Mouse (Mus musculus): Measurements from ENCODE around the gene Lama2. TPM values are rescaled to one million over a fixed set of nuclear protein-coding genes. Genes with fewer than 3 reads are reported as not detected.

The Lama2 gene
- total RNA-seq, 1 experiment from 2014 or later: not detected

DNA sequence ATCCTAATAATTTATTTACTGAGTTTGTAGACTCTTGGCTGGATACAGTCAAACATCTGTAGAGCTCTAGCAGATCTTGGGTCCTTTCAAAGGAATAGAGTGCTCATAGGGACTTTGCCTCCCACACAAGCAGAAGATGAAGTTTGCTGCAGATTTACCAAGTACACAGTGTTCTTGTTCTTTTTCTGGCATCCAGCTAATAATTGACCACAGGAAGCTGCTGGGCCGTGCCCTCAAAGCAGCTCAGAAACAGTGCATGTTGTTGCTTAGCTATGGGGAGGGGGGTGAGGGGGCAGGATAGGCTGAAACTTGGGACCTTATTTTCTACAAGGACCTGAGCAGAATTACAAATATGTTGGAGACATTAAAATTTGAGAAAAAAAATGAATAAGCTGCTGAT is 232.0 kb downstream of the Lama2 start:
- no peak for ATAC-seq (replicated peaks; ENCODE audit: low read depth, poor library complexity, severe bottlenecking)

DNA sequence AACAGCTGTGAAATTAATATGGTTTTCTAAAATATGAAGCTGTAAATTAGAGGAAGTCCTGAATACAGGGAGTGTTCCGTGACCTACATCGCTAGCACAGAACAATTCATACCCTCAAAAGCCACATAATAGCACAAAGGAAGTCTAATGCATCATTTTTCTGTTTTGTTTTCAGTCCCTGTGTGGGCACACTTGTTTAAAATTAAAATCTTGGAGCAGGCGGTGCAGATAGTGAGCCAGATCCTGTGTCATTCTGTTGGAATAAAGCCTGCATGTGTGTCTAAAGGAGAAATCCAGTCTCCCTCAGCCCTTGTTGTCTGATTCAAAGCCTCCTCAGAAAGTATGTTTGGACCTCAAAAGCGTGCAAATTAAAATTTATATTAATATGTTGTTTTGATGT is 234.9 kb downstream of the Lama2 start:
- ATAC-seq (replicated peaks; ENCODE audit: low read depth, poor library complexity, severe bottlenecking): no peak

- ATAC-seq (replicated peaks; ENCODE audit: low read depth, poor library complexity, severe bottlenecking): no peak
Observed at GRCm38 (mm10) chr10:27382887-27383609, 236.5 kb downstream of the Lama2 start.

DNA sequence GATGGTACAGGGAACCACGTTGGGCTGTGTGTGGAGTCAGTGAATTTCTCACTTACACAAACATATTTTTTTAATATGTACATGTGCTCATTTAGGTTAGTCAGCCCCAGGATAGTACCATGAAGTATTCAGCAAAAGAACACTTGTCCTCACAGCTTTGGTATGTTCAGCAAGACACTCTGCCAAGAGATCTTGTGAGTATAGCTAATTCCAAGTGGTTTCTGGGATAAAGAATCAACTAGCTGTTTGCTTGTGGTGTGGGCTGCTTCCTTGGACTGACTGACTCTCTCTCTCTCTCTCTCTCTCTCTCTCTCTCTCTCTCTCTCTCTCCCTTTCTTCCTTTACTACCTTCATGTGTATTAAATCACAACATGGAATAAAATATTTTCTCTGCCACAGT is 241.3 kb downstream of the Lama2 start:
- no peak for ATAC-seq (replicated peaks; ENCODE audit: low read depth, poor library complexity, severe bottlenecking)

- no peak for ATAC-seq (replicated peaks; ENCODE audit: low read depth, poor library complexity, severe bottlenecking)
Observed at GRCm38 (mm10) chr10:27344278-27344677, 275.3 kb downstream of the Lama2 start.

DNA sequence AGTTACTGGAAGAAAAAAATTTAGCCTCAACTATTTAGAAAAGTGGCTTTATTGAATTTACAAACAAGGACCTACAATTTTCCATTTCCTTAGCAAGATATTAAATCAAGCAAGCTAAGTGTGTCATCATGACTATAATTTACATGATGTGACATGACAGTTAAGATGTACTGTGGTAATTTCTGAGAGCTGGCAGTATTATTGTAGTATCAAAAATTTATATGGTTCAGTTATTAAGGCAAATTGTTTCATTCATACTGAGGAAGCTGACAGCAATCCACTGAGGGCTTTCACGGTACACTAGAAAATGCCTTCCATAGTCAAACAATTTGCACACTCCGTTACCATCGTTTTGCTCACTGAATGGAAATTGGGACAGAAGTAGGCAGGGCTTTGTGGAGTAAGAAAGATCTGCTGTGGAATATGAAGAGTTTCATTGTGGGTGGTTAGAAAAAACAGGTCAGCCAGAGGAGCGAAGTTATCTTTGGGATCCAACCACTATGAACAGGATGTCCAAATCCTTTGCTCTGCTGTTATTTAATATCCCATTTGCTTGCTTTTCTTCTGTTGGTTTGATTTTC is 297.1 kb downstream of the Lama2 start:
- ATAC-seq (replicated peaks; ENCODE audit: low read depth, poor library complexity, severe bottlenecking): no peak

- ATAC-seq (replicated peaks; ENCODE audit: low read depth, poor library complexity, severe bottlenecking): no peak
Observed at GRCm38 (mm10) chr10:27307444-27307843, 312.1 kb downstream of the Lama2 start.

DNA sequence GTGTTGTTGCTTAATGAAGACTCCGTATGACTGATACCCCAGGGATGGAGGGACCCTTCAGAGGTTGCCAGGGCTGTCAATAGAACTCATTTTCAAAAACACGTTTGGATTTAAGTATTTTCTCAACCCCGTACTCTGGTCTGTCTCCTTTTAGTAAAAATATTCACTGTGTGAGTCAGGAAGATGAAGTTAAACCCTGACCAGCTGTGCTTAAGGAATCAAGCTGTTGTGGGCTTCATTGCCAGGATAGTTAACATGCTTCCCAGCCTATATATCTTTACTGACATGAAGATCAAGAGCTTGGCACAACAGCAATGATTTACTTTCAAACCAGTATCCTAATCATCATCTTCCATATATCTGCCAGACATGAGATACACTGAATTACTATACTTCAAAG is 314.3 kb downstream of the Lama2 start:
- ATAC-seq (replicated peaks; ENCODE audit: low read depth, poor library complexity, severe bottlenecking): no peak

DNA sequence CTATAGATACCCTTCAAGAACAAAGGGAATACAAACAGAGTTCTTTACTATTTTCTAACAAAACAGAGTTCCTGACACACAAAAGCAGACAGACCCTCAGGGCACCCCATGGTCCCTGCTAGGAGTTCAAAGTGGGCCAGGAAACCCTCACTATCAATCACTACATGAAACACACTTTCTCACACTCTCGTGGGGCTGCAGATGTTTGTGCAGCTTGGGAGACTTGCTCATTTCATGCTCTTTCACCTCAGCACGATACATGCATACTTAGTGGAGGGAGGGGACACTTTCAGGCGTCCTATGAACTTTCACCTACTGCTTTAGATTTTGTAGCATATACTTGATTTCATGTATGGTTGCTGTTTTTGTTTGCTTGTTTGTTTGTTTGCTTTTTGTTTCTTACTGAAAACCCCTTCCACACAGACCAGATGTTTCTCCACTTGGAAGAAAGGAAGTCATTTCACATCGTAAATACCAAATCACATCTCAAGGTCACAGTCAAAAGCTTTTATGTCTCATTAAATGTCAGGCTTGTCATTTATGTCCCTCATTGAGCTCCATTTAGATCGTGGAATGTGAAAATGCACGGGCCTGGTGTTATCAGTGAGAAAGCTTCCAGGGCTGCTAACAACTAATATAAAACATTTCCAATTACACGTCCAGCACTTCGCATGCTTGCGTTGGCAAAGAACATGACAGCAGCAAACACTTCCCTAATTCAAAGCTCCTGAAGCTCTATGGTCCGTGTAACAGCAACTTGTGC is 334.3 kb downstream of the Lama2 start:
- ATAC-seq (replicated peaks; ENCODE audit: low read depth, poor library complexity, severe bottlenecking): no peak

- no peak for ATAC-seq (replicated peaks; ENCODE audit: low read depth, poor library complexity, severe bottlenecking)
Observed at GRCm38 (mm10) chr10:27267432-27267831, 352.1 kb downstream of the Lama2 start.

GRCm38 (mm10) chr10:27265812-27266211 is 353.7 kb downstream of the Lama2 start:
- ATAC-seq (replicated peaks; ENCODE audit: low read depth, poor library complexity, severe bottlenecking): no peak

DNA sequence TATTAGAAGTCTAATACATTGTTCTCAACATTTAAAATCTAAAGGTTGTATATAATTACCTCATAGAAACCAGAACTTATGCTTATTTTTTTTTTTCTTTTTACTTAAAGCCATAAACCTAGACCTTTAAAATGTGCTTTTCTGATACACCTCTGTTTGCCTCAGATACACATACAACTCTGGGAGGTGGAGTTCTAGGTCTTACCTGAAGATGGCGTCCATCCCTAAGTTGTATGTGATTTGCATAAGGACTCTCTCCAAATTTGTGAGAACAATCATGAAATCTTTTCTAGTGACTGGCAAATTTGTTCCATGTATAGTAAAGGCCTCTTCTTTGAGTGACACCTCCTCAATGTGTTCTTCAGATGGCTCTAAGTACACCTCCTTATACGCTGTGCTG is 354.8 kb downstream of the Lama2 start:
- ATAC-seq (replicated peaks; ENCODE audit: low read depth, poor library complexity, severe bottlenecking): no peak

- no peak for ATAC-seq (replicated peaks; ENCODE audit: low read depth, poor library complexity, severe bottlenecking)
Observed at GRCm38 (mm10) chr10:27249741-27250140, 369.8 kb downstream of the Lama2 start.

DNA sequence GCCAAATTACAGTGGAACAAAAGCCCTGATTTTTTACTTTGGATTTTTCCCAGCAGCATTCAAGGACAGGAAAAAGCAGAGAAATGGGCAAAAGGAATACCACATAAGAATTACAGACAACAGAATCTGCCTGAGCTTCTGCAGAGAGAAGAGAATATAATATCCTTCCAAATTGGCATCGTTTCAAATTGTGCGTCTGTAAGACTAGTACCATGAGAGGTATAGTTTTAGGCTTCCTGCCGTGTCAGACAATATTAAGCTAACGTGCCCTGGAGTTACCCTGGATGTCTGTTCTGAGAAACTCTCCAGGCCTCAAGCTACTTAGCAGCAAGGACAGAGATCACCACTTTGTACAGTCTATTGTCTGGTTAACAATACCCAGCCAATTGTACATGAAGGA is 384.8 kb downstream of the Lama2 start:
- ATAC-seq (replicated peaks; ENCODE audit: low read depth, poor library complexity, severe bottlenecking): no peak

- ATAC-seq (replicated peaks; ENCODE audit: low read depth, poor library complexity, severe bottlenecking): no peak
Observed at GRCm38 (mm10) chr10:27233577-27233976, 386.0 kb downstream of the Lama2 start.

GRCm38 (mm10) chr10:27223815-27224375 is 395.7 kb downstream of the Lama2 start:
- ATAC-seq (replicated peaks; ENCODE audit: low read depth, poor library complexity, severe bottlenecking): no peak

DNA sequence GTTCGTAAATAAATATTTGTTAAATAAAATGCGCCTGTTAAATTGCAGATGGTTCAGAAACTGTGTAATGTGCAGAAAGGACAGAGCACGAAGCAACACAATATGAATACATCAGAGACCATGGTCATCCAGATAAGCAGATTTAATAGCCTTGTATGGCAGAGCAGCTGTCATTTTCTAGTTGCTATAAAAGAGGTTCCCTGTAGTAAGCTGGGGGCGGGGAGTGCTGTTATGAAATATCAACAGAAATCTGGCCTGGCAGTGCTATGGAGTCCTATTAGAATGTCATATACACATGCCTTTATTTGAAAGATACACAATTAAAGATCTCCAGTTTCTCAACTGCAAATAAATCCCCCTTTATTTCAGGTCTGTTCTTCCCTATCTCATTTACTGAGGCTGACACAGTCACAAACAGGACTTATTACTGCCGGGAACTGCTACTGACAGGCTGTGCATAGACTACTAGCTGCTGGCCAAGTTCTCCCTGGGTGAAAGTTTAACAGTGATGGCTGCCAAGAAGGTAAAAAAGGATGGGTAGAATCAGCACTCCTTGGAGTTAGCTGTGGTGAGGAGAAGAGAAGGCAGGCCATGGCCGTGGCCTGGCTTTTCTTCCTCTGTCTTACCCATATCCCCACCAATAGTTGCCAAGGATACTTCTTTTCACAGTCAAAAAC is 396.8 kb downstream of the Lama2 start:
- no peak for ATAC-seq (replicated peaks; ENCODE audit: low read depth, poor library complexity, severe bottlenecking)

DNA sequence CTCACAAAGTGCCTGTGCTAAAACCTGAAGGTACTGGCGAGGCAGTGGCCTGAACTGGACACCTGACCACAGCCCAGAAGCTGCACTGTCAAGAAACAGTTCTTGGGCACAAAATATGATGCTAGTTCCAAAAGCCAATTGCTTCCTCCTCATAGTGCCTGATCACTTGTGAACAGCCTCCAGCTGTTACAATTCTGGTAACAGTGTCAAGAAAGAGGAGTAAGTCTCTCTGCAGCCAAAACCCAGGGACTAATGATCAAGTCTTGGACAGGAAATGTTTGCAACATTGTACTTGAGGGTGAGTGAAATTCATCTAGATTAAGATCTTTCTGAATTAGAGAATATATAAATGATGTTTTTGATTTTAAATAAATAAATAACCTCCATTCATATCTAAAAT is 399.9 kb downstream of the Lama2 start:
- ATAC-seq (replicated peaks; ENCODE audit: low read depth, poor library complexity, severe bottlenecking): no peak

GRCm38 (mm10) chr10:27207320-27207719 is 412.2 kb downstream of the Lama2 start:
- ATAC-seq (replicated peaks; ENCODE audit: low read depth, poor library complexity, severe bottlenecking): no peak

- no peak for ATAC-seq (replicated peaks; ENCODE audit: low read depth, poor library complexity, severe bottlenecking)
Observed at GRCm38 (mm10) chr10:27198443-27198842, 421.1 kb downstream of the Lama2 start.

Data from common myeloid progenitor, adult 5-6 weeks (primary cell).